Mouse (Mus musculus) midbrain, embryonic 15.5 days (tissue): ENCODE measurements around the gene C1qtnf6. TPM values are rescaled to one million over a fixed set of nuclear protein-coding genes. Genes with fewer than 3 reads are reported as not detected.

ENCODE experiments used
- ATAC-seq: fragments of 200-750 bp; cut with Nextera tagmentation; replicated peaks from 2 replicates; pipeline ENCODE4 v1.8.0; 2017; ENCODE audit warnings: moderate TSS enrichment
- H3K27ac ChIP-seq: fragments of 300-500 bp; sonication (generic); 2 replicates; pipeline ENCODE4 v1.5.1; 2015; ENCODE audit warnings: mild to moderate bottlenecking, inconsistent platforms
- H3K27me3 ChIP-seq: fragments of 300-500 bp; sonication (generic); replicated peaks from 2 replicates; pipeline ENCODE4 v1.6.1; 2015; ENCODE audit warnings: inconsistent platforms
- H3K36me3 ChIP-seq: fragments of 300-500 bp; sonication (generic); replicated peaks from 2 replicates; pipeline ENCODE4 v1.6.1; 2015; ENCODE audit warnings: inconsistent platforms
- H3K4me1 ChIP-seq: fragments of 300-500 bp; sonication (generic); 2 replicates; pipeline ENCODE4 v1.6.1; 2015; ENCODE audit warnings: inconsistent platforms
- H3K4me2 ChIP-seq: fragments of 300-500 bp; sonication (generic); 2 replicates; pipeline ENCODE4 v1.6.1; 2015; ENCODE audit warnings: inconsistent platforms, mild to moderate bottlenecking, moderate library complexity
- H3K4me3 ChIP-seq: fragments of 300-500 bp; sonication (generic); 2 replicates; pipeline ENCODE4 v1.5.1; 2015; ENCODE audit warnings: mild to moderate bottlenecking, inconsistent platforms
- H3K9ac ChIP-seq: fragments of 300-500 bp; sonication (generic); 2 replicates; pipeline ENCODE4 v1.6.1; 2015; ENCODE audit warnings: mild to moderate bottlenecking, inconsistent platforms
- H3K9me3 ChIP-seq: fragments of 300-500 bp; sonication (generic); 2 replicates; pipeline ENCODE4 v1.6.1; 2016; ENCODE audit warnings: inconsistent platforms
- WGBS: fragments of 180-500 bp; shearing (Covaris S2); methylation state at CpG from one replicate; pipeline ENCODE4 v1.1.7; 2015; ENCODE audit warnings: mixed read lengths; 5-methylcytosine and 5-hydroxymethylcytosine counted together
- polyA plus RNA-seq: library from polyadenylated mRNA; unstranded; fragments of >200 nt; fragmentation: Nextera tagmentation; extraction: Ambion mirVana; gene quantifications from 2 replicates; pipeline ENCODE4 v1.2.1, GENCODE M21; 2015

Gene C1qtnf6
- polyA plus RNA-seq: 6.6 and 7.5 TPM in 2 replicates

GRCm38 (mm10) chr15:78530671-78531450 is at the start of gene C1qtnf6:
Gene C1qtnf6 (minus strand): TSS chr15:78531416.
- Histone ChIP-seq H3K4me1 (peaks cover 34% of the 10 kb centered on the region), H3K36me3 (no peaks in the 10 kb centered on the region), H3K4me3 (peak within 1 kb of the TSS; percentile 33), H3K9me3 (no peaks in the 10 kb centered on the region), H3K27ac (peak within 1 kb of the TSS; percentile 84), H3K9ac (peak within 1 kb of the TSS; percentile 41; the same call in 1 of the 2 replicates), H3K27me3 (no peaks in the 10 kb centered on the region), H3K4me2 (peak within 1 kb of the TSS; percentile 59)
- no peak for ATAC-seq
- WGBS: 67% methylated on average over 17 of the region's 17 CpGs

DNA sequence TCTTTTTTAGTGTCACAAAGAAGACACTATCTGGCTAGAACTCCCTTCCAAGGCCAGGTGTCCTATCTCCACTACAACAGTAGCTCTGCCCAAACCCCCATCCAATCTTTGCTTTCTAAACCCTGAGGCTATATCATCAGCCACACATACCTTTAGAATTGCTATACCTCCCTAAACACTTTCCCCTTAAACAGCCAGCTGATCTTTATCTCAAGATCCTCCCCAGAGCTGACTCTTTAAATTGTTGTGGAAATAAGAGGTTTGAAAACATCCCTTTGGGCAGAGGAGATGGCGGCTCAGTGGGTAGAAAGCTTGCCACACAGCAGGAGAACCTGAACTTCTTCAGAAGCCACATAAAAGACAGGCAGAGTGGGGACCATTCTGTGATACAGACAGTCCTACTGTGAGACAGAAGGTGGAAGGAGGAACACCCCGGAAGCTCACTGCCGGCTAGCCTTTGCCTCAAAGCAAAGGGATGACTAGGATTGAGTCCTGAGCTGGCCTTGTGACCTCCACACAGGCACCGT is 45.1 kb upstream of the C1qtnf6 start:
- no peak overlapping the region for H3K9ac ChIP-seq
- no peaks in the 10 kb centered on the region for H3K9me3 ChIP-seq
- no peak for ATAC-seq
- peaks cover 19% of the 10 kb centered on the region for H3K4me1 ChIP-seq
- no peak overlapping the region for H3K4me2 ChIP-seq
- H3K4me3 ChIP-seq: no peak overlapping the region
- H3K27me3 ChIP-seq: no peaks in the 10 kb centered on the region
- WGBS: 56% methylated on average over 4 of the region's 4 CpGs
- H3K36me3 ChIP-seq: no peaks in the 10 kb centered on the region
- no peak overlapping the region for H3K27ac ChIP-seq

DNA sequence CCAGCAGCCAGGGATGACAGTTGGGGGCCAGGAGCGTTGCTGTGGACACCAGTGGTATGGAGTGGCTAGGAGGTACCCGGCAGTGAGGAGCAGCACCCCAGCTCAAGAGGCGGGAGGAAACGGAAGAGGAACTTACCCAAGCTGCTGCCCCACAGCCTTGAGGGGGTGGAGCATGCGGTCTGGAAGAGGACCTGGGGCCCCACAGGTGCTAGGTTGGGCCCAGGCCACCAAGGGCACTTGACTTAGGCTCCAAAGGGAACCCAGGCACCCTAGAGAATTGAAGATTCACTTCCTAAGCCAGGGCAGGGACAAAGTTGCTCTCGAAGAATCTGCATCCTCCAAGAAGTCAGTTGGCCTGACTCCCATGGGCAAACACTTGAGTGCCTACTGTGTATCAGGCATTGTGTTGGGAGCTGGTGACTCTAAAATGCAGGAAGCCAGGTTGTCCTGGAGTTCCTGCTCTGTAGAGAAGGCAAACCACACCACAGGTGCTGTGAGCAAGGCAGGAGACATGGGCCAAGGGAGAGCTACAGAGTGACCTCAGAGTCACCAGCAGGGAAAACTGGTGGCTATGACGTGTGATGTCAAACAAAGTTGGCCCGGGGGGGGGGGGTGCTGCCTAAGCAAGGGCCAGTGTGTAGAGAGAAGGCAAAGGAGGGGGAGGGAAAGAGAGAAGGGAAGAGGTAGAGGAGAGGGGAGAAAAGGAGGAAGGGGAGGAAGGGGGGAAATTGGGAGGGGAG is 41.6 kb upstream of the C1qtnf6 start, which contains the start of gene Rac2:
Rac2 (minus strand) TSS at position 126 of the 740 bp plus-strand sequence.
- WGBS: 85% methylated on average over 8 of the region's 8 CpGs

GRCm38 (mm10) chr15:78572270-78572600 is 41.0 kb upstream of the C1qtnf6 start:
- WGBS: 91% methylated on average over 5 of the region's 5 CpGs
- Histone ChIP-seq H3K36me3 (no peaks in the 10 kb centered on the region), H3K4me2 (no peak overlapping the region), H3K27me3 (no peaks in the 10 kb centered on the region), H3K4me3 (no peak overlapping the region), H3K9me3 (no peaks in the 10 kb centered on the region), H3K27ac (no peak overlapping the region), H3K9ac (no peak overlapping the region), H3K4me1 (no peaks in the 10 kb centered on the region)
- ATAC-seq: no peak

More for the DNA sequence above, 41.6 kb upstream of the C1qtnf6 start, which contains the start of gene Rac2:
- Histone ChIP-seq H3K9me3 (no peaks in the 10 kb centered on the region), H3K36me3 (no peaks in the 10 kb centered on the region), H3K4me2 (no peak within 1 kb of the TSS), H3K4me3 (no peak within 1 kb of the TSS), H3K27me3 (no peaks in the 10 kb centered on the region), H3K27ac (no peak within 1 kb of the TSS), H3K4me1 (no peaks in the 10 kb centered on the region), H3K9ac (no peak within 1 kb of the TSS)
- ATAC-seq: no peak

DNA sequence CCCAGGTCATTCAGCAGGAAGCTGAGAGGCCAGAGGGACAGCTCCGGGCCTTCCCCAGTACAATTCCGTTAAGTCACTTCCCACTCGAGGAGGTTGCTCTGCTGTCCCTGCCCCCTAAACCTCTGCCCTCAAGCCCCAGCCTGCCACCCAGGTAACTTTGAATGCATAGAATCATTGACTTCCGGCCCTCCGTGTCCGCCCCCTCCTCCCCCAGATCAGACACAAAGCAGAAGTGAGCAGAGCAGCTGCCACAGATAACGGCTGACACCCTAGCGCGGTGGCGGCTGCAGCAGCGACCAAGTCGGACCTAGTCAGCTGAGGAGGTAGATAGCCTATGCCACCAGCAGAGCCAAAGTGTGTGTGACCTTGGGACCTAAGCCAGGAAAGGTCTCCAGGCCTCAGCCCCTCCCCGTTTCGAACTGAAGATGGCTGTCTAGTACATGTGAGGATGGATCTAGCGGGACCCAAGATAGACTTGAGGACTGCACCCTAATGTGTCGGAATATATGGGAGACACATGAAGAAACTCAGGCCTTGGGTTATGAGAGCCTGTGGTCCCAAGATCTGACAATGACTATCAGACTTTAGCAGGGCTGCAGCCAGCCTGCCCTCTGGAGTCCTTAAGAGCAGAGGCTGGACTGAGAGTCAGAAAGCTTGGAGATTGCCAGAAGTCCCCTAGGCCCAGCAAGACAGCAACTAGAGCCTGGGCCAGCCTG is 40.5 kb upstream of the C1qtnf6 start:
- no peaks in the 10 kb centered on the region for H3K36me3 ChIP-seq
- WGBS: 71% methylated on average over 16 of the region's 16 CpGs
- ATAC-seq: no peak

GRCm38 (mm10) chr15:78570170-78570569 is 39.0 kb upstream of the C1qtnf6 start:
- no peaks in the 10 kb centered on the region for H3K4me1 ChIP-seq
- H3K9ac ChIP-seq: no peak overlapping the region
- H3K36me3 ChIP-seq: no peaks in the 10 kb centered on the region
- H3K27me3 ChIP-seq: no peaks in the 10 kb centered on the region
- no peak overlapping the region for H3K4me2 ChIP-seq
- H3K4me3 ChIP-seq: no peak overlapping the region
- ATAC-seq: no peak
- H3K27ac ChIP-seq: no peak overlapping the region
- 88% methylated on average over 5 of the region's 5 CpGs for WGBS
- H3K9me3 ChIP-seq: no peaks in the 10 kb centered on the region

More for the DNA sequence above, 40.5 kb upstream of the C1qtnf6 start:
- no peak overlapping the region for H3K27ac ChIP-seq
- H3K4me1 ChIP-seq: no peaks in the 10 kb centered on the region
- no peaks in the 10 kb centered on the region for H3K9me3 ChIP-seq
- H3K4me2 ChIP-seq: no peak overlapping the region
- H3K27me3 ChIP-seq: no peaks in the 10 kb centered on the region
- no peak overlapping the region for H3K4me3 ChIP-seq
- no peak overlapping the region for H3K9ac ChIP-seq

GRCm38 (mm10) chr15:78567608-78568120 is 36.4 kb upstream of the C1qtnf6 start:
- no peak overlapping the region for H3K9ac ChIP-seq
- H3K4me2 ChIP-seq: no peak overlapping the region
- no peaks in the 10 kb centered on the region for H3K9me3 ChIP-seq
- H3K36me3 ChIP-seq: no peaks in the 10 kb centered on the region
- H3K27ac ChIP-seq: no peak overlapping the region
- no peak for ATAC-seq
- 75% methylated on average over 9 of the region's 9 CpGs for WGBS
- H3K27me3 ChIP-seq: no peaks in the 10 kb centered on the region
- H3K4me1 ChIP-seq: no peaks in the 10 kb centered on the region
- no peak overlapping the region for H3K4me3 ChIP-seq

DNA sequence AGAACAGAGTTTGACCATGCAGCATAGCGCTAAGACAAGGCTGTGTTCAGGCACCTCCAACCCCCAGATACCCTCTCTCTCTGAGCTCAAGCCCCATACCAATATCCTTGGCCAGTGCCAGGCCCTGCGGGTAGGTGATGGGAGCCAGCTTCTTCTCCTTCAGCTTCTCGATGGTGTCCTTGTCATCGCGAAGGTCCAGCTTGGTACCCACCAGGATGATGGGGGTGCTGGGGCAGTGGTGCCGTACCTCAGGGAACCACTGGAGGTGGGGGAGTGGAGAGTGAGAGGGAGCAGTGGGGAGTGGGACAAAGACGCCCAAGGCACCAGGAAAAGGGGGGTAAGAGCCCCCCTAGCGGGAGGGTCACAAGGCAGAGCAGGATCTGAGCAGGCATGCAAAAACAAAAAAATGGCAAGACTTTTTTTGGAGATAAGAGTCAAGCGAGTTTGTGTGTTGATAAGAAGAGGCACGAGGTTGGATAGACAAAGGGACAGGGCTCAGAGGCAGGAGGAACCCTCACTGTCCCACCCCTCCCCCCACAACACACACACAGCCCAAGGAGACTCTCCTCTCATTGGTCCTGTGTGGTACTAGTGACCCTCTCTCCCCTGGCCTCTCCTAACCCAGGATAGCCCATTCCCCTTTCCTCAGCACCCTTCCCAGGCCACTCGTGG is 33.7 kb upstream of the C1qtnf6 start:
- Histone ChIP-seq H3K4me3 (no peak overlapping the region), H3K27me3 (no peaks in the 10 kb centered on the region), H3K4me1 (no peaks in the 10 kb centered on the region), H3K36me3 (no peaks in the 10 kb centered on the region), H3K4me2 (no peak overlapping the region), H3K27ac (no peak overlapping the region), H3K9ac (no peak overlapping the region), H3K9me3 (no peaks in the 10 kb centered on the region)
- no peak for ATAC-seq
- 77% methylated on average over 11 of the region's 11 CpGs for WGBS

DNA sequence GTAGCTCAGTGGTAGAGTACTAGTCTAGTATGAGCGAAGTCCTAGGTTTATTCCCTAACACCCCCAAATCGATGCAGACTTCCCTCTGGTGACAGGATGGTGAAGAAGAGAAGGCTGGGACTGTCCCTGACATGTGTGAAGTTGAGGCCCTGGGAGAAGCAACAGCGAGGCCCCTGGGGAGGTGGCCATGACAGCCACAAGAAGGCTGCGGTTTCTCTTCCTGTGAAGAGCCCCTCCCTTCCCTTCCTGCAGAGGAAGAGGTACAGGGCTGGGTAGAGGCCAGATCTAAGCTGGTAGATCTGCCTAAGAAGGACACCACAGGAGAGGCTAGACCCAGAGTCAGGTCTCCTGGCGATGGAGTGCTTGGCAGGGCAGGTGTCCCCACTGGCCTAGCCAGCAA is 32.7 kb upstream of the C1qtnf6 start:
- Histone ChIP-seq H3K4me1 (no peaks in the 10 kb centered on the region), H3K36me3 (no peaks in the 10 kb centered on the region), H3K4me3 (no peak overlapping the region), H3K4me2 (no peak overlapping the region), H3K27ac (no peak overlapping the region), H3K9ac (no peak overlapping the region), H3K9me3 (no peaks in the 10 kb centered on the region), H3K27me3 (no peaks in the 10 kb centered on the region)
- ATAC-seq: no peak
- WGBS: 81% methylated on average over 5 of the region's 5 CpGs

DNA sequence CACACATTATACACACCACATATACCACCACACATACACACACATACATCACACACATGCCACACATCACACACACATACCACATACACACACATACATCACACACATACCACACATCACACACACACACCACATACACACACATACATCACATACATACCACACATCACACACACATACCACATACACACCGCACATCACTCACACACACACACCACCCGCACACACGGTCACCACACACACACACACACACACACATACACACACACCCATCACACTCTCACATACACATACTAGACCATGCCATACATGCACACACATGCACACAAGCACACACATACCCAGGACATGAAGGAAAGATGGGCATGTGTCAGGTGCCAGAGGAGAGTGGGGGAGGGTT is 32.1 kb upstream of the C1qtnf6 start:
- H3K4me2 ChIP-seq: no peak overlapping the region
- H3K27ac ChIP-seq: no peak overlapping the region
- H3K4me1 ChIP-seq: no peaks in the 10 kb centered on the region
- no peak for ATAC-seq
- H3K27me3 ChIP-seq: no peaks in the 10 kb centered on the region
- H3K36me3 ChIP-seq: no peaks in the 10 kb centered on the region
- no peaks in the 10 kb centered on the region for H3K9me3 ChIP-seq
- H3K4me3 ChIP-seq: no peak overlapping the region
- WGBS: 95% methylated on average over 3 of the region's 3 CpGs
- H3K9ac ChIP-seq: no peak overlapping the region

GRCm38 (mm10) chr15:78559141-78559979 is 28.1 kb upstream of the C1qtnf6 start:
- 53% methylated on average over 11 of the region's 11 CpGs for WGBS
- H3K36me3 ChIP-seq: no peaks in the 10 kb centered on the region
- H3K4me3 ChIP-seq: no peak overlapping the region
- no peak overlapping the region for H3K4me2 ChIP-seq
- H3K27ac ChIP-seq: no peak overlapping the region
- no peaks in the 10 kb centered on the region for H3K27me3 ChIP-seq
- no peak overlapping the region for H3K9ac ChIP-seq
- no peaks in the 10 kb centered on the region for H3K9me3 ChIP-seq
- no peaks in the 10 kb centered on the region for H3K4me1 ChIP-seq
- no peak for ATAC-seq
